In genomic region chr16:72888108-72888507, GRCm38 (mm10) we compare ENCODE assay signal across 11 mouse cellular contexts.
DNase-seq lines count a peak whose midpoint lies in the region; ATAC-seq and TF ChIP-seq lines count a peak whose summit lies in the region.
"Had no signal": no experiment of that assay in that cellular context is flagged by ENCODE, and none has a peak within 500 bp of the region (broad histone marks: within the 10 kb centered on the region; RNA-seq: fewer than 3 reads in every experiment).

No protein-coding gene starts in this region.

- no peak for TF ChIP-seq CTCF in hindbrain, postnatal 0 days (IDR thresholded peaks at IDR 0.05; ENCODE audit: low read depth)

- peak overlapping the region; percentile 36 for H3K4me2 ChIP-seq in hindbrain, postnatal 0 days (ENCODE audit: low read depth, low read length)
- peak overlapping the region; percentile 11; the same call in 1 of the 2 replicates for H3K4me2 ChIP-seq in neural tube, embryonic 15.5 days
- H3K4me2 ChIP-seq: liver, embryonic 15.5 days had no signal

- H3K9me3 ChIP-seq in hindbrain, postnatal 0 days (ENCODE audit: low read length): no peaks in the 10 kb centered on the region
- H3K9me3 ChIP-seq in neural tube, embryonic 15.5 days (replicated peaks): no peaks in the 10 kb centered on the region
- H3K9me3 ChIP-seq: liver, embryonic 15.5 days had no signal

- H3K36me3 ChIP-seq in hindbrain, postnatal 0 days (ENCODE audit: insufficient read depth, low read length): no peaks in the 10 kb centered on the region
- no peaks in the 10 kb centered on the region for H3K36me3 ChIP-seq in neural tube, embryonic 15.5 days
- H3K36me3 ChIP-seq: liver, embryonic 15.5 days had no signal

- DNase-seq in ovary, adult 18-20 months (ENCODE audit: low spot score): peak; percentile 11
- DNase-seq in ovary, postnatal 14 days (ENCODE audit: low spot score): no peak
- peak; percentile 68 to 78 for DNase-seq in cerebellum, postnatal 25 days
- peak; percentile 80 for DNase-seq in hindbrain, postnatal 0 days (ENCODE audit: low spot score)
- no peak for DNase-seq in kidney, adult 9 months
- no peak for DNase-seq in right cerebral cortex, adult 18-20 months
- DNase-seq in gastrocnemius, postnatal 4 days (ENCODE audit: low spot score in 2 of 2): no peak
- DNase-seq: gastrocnemius, postnatal 25 days; kidney, adult 8-10 months had no signal

- ATAC-seq in hindbrain, postnatal 0 days: peak; percentile 84
- no peak for ATAC-seq in neural tube, embryonic 15.5 days (ENCODE audit: low FRiP score)

- 0 out of 2 replicates have a peak, but pooled peaks cover 4% of the 10 kb centered on the region for H3K4me1 ChIP-seq in hindbrain, postnatal 0 days (ENCODE audit: insufficient read depth, low read length)
- no peaks in the 10 kb centered on the region for H3K4me1 ChIP-seq in neural tube, embryonic 15.5 days
- H3K4me1 ChIP-seq: liver, embryonic 15.5 days had no signal

- H3K27ac ChIP-seq in hindbrain, postnatal 0 days: no peak overlapping the region
- H3K27ac ChIP-seq in neural tube, embryonic 15.5 days (replicated peaks): no peak overlapping the region
- H3K27ac ChIP-seq: liver, embryonic 15.5 days had no signal

- no peak overlapping the region for H3K4me3 ChIP-seq in hindbrain, postnatal 0 days (ENCODE audit: low read length)
- H3K4me3 ChIP-seq in neural tube, embryonic 15.5 days (replicated peaks): no peak overlapping the region
- H3K4me3 ChIP-seq: liver, embryonic 15.5 days had no signal

- WGBS in hindbrain, postnatal 0 days: 16% methylated on average over 7 of the region's 7 CpGs
- WGBS in neural tube, embryonic 15.5 days: 12% methylated on average over 7 of the region's 7 CpGs

- no peak overlapping the region for H3K9ac ChIP-seq in hindbrain, postnatal 0 days (replicated peaks; ENCODE audit: low read length)
- no peak overlapping the region for H3K9ac ChIP-seq in neural tube, embryonic 15.5 days (replicated peaks)
- H3K9ac ChIP-seq: liver, embryonic 15.5 days had no signal

- H3K27me3 ChIP-seq in hindbrain, postnatal 0 days (ENCODE audit: insufficient read depth, low read length): no peaks in the 10 kb centered on the region
- H3K27me3 ChIP-seq in neural tube, embryonic 15.5 days (replicated peaks): no peaks in the 10 kb centered on the region
- H3K27me3 ChIP-seq: liver, embryonic 15.5 days had no signal

Comparison
In these comparisons a context has a peak if more than half of its experiments do, and no peak if none do; other contexts are left out.
1. DNase-seq: peak in ovary, adult 18-20 months (single experiment), cerebellum, postnatal 25 days (2 of 2) and hindbrain, postnatal 0 days (single experiment); none in ovary, postnatal 14 days (single experiment), kidney, adult 9 months (single experiment), right cerebral cortex, adult 18-20 months (single experiment) and gastrocnemius, postnatal 4 days (0 of 2).